Mouse (Mus musculus): ENCODE measurements at regions not wholly inside any gene's neighbourhood (a gene's known extent, or its start where the extent isn't known, plus 50 kb on each side); places are given as distances from the start of the nearest gene placed in this dataset.

DNA sequence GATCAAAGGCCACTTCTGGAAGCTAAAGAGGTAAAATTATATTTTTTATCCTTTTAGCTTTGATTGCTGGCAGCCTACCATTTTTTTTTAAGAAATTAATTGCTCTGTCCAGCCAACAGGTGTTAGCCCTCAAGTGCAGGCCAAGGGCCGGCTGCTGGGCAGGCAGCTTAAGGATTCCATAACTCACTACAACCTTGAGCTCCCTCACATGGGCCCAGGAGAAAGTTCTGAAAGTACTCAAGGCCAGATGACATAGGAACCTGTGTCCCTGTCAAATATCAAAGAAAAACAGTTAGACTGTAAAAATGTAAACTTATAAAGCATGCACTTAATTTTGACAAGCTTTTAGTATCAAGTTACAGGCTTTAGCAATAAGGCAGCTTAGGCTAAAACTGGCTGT, 107.5 kb downstream of the Fam204a start:
- Histone ChIP-seq H3K27ac (ENCODE audit: poor library complexity, severe bottlenecking) (no peak overlapping the region), H3K9me3 (replicated peaks) (no peaks in the 10 kb centered on the region), H3K36me3 (no peaks in the 10 kb centered on the region), H3K4me2 (no peak overlapping the region), H3K27me3 (replicated peaks) (no peaks in the 10 kb centered on the region), H3K4me3 (no peak overlapping the region), H3K4me1 (replicated peaks) (no peaks in the 10 kb centered on the region), H3K9ac (no peak overlapping the region)
- no peak for ATAC-seq (ENCODE audit: insufficient number of reproducible peaks, low FRiP score)
- WGBS, result 53% methylated on average over 1 of the region's 1 CpGs

GRCm38 (mm10) chr19:60113666-60114388, 112.7 kb downstream of the Fam204a start:
- Histone ChIP-seq H3K9ac (no peak overlapping the region), H3K27ac (ENCODE audit: poor library complexity, severe bottlenecking) (no peak overlapping the region), H3K4me2 (no peak overlapping the region), H3K27me3 (replicated peaks) (no peaks in the 10 kb centered on the region), H3K4me1 (replicated peaks) (no peaks in the 10 kb centered on the region), H3K4me3 (no peak overlapping the region), H3K9me3 (replicated peaks) (no peaks in the 10 kb centered on the region), H3K36me3 (no peaks in the 10 kb centered on the region)
- 54% methylated on average over 7 of the region's 7 CpGs for WGBS
- ATAC-seq (ENCODE audit: insufficient number of reproducible peaks, low FRiP score), result no peak

- H3K36me3 ChIP-seq, result no peaks in the 10 kb centered on the region
- H3K9me3 ChIP-seq (replicated peaks), result no peaks in the 10 kb centered on the region
- no peaks in the 10 kb centered on the region for H3K27me3 ChIP-seq (replicated peaks)
- no peak overlapping the region for H3K4me2 ChIP-seq
- H3K9ac ChIP-seq, result no peak overlapping the region
- H3K4me3 ChIP-seq, result no peak overlapping the region
- no peak overlapping the region for H3K27ac ChIP-seq (ENCODE audit: poor library complexity, severe bottlenecking)
- H3K4me1 ChIP-seq (replicated peaks), result no peaks in the 10 kb centered on the region
- WGBS, result 80% methylated on average over 6 of the region's 6 CpGs
- no peak for ATAC-seq (ENCODE audit: insufficient number of reproducible peaks, low FRiP score)
Measured at GRCm38 (mm10) chr19:60110278-60110677, 116.2 kb downstream of the Fam204a start.

GRCm38 (mm10) chr19:60109488-60109887, 117.0 kb downstream of the Fam204a start:
- no peak overlapping the region for H3K4me3 ChIP-seq
- ATAC-seq (ENCODE audit: insufficient number of reproducible peaks, low FRiP score), result no peak
- 80% methylated on average over 8 of the region's 8 CpGs for WGBS

GRCm38 (mm10) chr19:60097915-60098314, 128.6 kb downstream of the Fam204a start:
- ATAC-seq (ENCODE audit: insufficient number of reproducible peaks, low FRiP score), result no peak
- no peaks in the 10 kb centered on the region for H3K9me3 ChIP-seq (replicated peaks)
- no peak overlapping the region for H3K4me2 ChIP-seq
- no peaks in the 10 kb centered on the region for H3K27me3 ChIP-seq (replicated peaks)
- no peak overlapping the region for H3K27ac ChIP-seq (ENCODE audit: poor library complexity, severe bottlenecking)
- H3K4me3 ChIP-seq, result no peak overlapping the region
- H3K9ac ChIP-seq, result no peak overlapping the region
- WGBS, result 75% methylated on average over 3 of the region's 3 CpGs
- no peaks in the 10 kb centered on the region for H3K4me1 ChIP-seq (replicated peaks)
- H3K36me3 ChIP-seq, result no peaks in the 10 kb centered on the region

More at GRCm38 (mm10) chr19:60109488-60109887, 117.0 kb downstream of the Fam204a start:
- H3K9me3 ChIP-seq (replicated peaks), result no peaks in the 10 kb centered on the region
- H3K9ac ChIP-seq, result no peak overlapping the region
- no peak overlapping the region for H3K27ac ChIP-seq (ENCODE audit: poor library complexity, severe bottlenecking)
- no peaks in the 10 kb centered on the region for H3K27me3 ChIP-seq (replicated peaks)
- H3K4me1 ChIP-seq (replicated peaks), result no peaks in the 10 kb centered on the region
- H3K4me2 ChIP-seq, result no peak overlapping the region
- H3K36me3 ChIP-seq, result no peaks in the 10 kb centered on the region

DNA sequence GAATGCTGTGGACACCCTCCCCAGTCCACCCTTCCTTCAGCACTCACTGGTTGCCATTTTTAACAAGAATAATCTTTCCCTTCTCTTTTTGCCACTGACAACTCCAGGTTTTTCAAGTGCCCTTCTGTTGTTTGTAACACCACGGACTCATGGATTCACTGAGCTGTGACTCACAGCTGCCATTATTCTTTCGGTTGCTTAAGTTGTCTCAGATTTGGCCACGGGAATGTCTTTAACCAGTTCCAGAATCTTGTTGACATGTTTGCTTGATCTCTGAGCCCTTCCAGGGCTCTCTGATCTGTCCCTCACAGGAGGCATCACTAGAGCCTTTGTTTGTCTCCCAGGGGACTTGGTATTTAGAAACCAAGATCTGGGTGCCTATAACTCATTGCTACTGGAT, 131.5 kb upstream of the Rab11fip2 start:
- Histone ChIP-seq H3K9ac (no peak overlapping the region), H3K27me3 (replicated peaks) (no peaks in the 10 kb centered on the region), H3K4me3 (no peak overlapping the region), H3K4me1 (replicated peaks) (no peaks in the 10 kb centered on the region), H3K9me3 (replicated peaks) (no peaks in the 10 kb centered on the region), H3K36me3 (no peaks in the 10 kb centered on the region), H3K27ac (ENCODE audit: poor library complexity, severe bottlenecking) (no peak overlapping the region), H3K4me2 (no peak overlapping the region)
- WGBS, result 43% methylated on average over 3 of the region's 3 CpGs
- no peak for ATAC-seq (ENCODE audit: insufficient number of reproducible peaks, low FRiP score)

- no peaks in the 10 kb centered on the region for H3K4me1 ChIP-seq (replicated peaks)
- no peak for ATAC-seq (ENCODE audit: insufficient number of reproducible peaks, low FRiP score)
- no peak overlapping the region for H3K9ac ChIP-seq
- no peak overlapping the region for H3K4me3 ChIP-seq
- no peaks in the 10 kb centered on the region for H3K36me3 ChIP-seq
- no peak overlapping the region for H3K27ac ChIP-seq (ENCODE audit: poor library complexity, severe bottlenecking)
- H3K27me3 ChIP-seq (replicated peaks), result no peaks in the 10 kb centered on the region
- H3K4me2 ChIP-seq, result no peak overlapping the region
- H3K9me3 ChIP-seq (replicated peaks), result no peaks in the 10 kb centered on the region
- WGBS, result 32% methylated on average over 1 of the region's 1 CpGs
Measured at GRCm38 (mm10) chr19:60073328-60073727, 129.9 kb upstream of the Rab11fip2 start.

DNA sequence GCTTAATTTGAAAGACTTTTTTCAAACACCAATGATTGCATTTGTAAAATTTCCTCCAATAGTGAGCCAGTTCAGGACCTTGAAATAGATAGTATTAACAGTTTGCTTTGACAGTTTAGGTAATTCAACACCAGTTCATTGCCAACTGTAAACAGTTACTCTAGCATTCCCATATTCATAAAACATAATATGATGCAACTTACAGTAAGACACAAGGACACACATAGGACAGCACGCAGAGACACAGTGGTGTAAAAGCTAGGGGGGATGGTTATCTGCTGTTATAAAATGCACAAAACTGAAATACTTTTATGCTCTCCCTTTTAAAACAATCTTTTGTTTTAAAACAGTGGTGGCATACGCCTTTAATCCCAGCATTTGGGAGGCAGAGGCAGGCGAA, 122.7 kb upstream of the Rab11fip2 start:
- no peaks in the 10 kb centered on the region for H3K27me3 ChIP-seq (replicated peaks)
- H3K4me1 ChIP-seq (replicated peaks), result no peaks in the 10 kb centered on the region
- no peak overlapping the region for H3K27ac ChIP-seq (ENCODE audit: poor library complexity, severe bottlenecking)
- H3K9me3 ChIP-seq (replicated peaks), result no peaks in the 10 kb centered on the region
- H3K4me2 ChIP-seq, result no peak overlapping the region
- no peak for ATAC-seq (ENCODE audit: insufficient number of reproducible peaks, low FRiP score)
- 83% methylated on average over 3 of the region's 3 CpGs for whole genome bisulfite sequencing
- no peak overlapping the region for H3K4me3 ChIP-seq
- H3K9ac ChIP-seq, result no peak overlapping the region
- H3K36me3 ChIP-seq, result no peaks in the 10 kb centered on the region

GRCm38 (mm10) chr19:60055121-60055874, 111.8 kb upstream of the Rab11fip2 start:
- Histone ChIP-seq H3K27ac (ENCODE audit: poor library complexity, severe bottlenecking) (no peak overlapping the region), H3K27me3 (replicated peaks) (no peaks in the 10 kb centered on the region), H3K9ac (no peak overlapping the region), H3K4me3 (no peak overlapping the region), H3K36me3 (no peaks in the 10 kb centered on the region), H3K4me2 (no peak overlapping the region), H3K9me3 (replicated peaks) (no peaks in the 10 kb centered on the region), H3K4me1 (replicated peaks) (no peaks in the 10 kb centered on the region)
- ATAC-seq (ENCODE audit: insufficient number of reproducible peaks, low FRiP score), result no peak
- 71% methylated on average over 4 of the region's 4 CpGs for WGBS

DNA sequence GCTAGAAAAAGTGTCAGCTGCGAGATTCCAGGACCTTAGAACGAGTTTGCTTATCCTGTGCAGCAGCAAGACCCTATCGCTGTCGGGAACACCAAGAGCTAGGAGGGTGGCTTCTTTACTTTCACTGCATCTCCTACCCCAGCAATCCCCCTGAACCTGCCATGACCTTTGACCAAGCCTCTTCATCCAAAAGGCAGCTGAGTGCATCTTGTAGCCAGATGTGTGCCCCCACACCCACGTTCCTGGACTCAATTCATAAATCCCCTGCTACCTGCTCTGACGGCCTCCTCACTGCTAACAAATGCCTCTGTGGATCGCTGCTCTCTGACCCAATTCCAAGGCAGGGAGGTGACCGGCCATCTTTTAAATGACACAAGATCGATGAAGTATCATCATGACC, 107.7 kb upstream of the Rab11fip2 start:
- Histone ChIP-seq H3K9ac (no peak overlapping the region), H3K27ac (ENCODE audit: poor library complexity, severe bottlenecking) (no peak overlapping the region), H3K4me1 (replicated peaks) (peaks cover 7% of the 10 kb centered on the region; the same call in 1 of the 2 replicates), H3K9me3 (replicated peaks) (no peaks in the 10 kb centered on the region), H3K4me3 (no peak overlapping the region), H3K36me3 (no peaks in the 10 kb centered on the region), H3K4me2 (no peak overlapping the region), H3K27me3 (replicated peaks) (no peaks in the 10 kb centered on the region)
- WGBS, result 73% methylated on average over 9 of the region's 9 CpGs
- ATAC-seq (ENCODE audit: insufficient number of reproducible peaks, low FRiP score), result no peak

DNA sequence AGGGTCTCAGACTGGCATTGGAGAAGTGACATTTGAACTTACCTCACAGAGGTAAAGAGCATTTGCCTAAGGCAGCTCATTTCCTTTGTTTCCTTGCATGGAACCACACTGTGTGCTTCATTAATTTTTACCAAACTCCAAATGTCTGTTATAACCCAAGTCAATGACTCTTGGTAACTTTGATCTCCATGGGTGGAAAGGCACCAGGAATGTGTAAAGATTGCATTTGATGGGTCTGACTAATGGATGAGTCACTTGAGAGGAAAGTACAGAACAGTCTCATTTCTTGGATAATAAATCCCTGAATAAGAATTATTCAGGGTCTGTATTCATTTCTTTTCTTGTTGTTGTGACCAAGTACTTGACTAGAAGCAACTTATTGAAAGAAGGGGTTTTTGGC, 97.3 kb upstream of the Rab11fip2 start:
- Histone ChIP-seq H3K4me2 (no peak overlapping the region), H3K4me3 (no peak overlapping the region), H3K9ac (no peak overlapping the region), H3K9me3 (replicated peaks) (no peaks in the 10 kb centered on the region), H3K36me3 (no peaks in the 10 kb centered on the region), H3K27ac (ENCODE audit: poor library complexity, severe bottlenecking) (no peak overlapping the region), H3K27me3 (replicated peaks) (no peaks in the 10 kb centered on the region), H3K4me1 (replicated peaks) (no peaks in the 10 kb centered on the region)
- ATAC-seq (ENCODE audit: insufficient number of reproducible peaks, low FRiP score), result no peak

Measured in heart, embryonic 12.5 days (tissue).